Mouse (Mus musculus) adrenal gland, adult (tissue): ENCODE results near the gene Fam114a1.

Experiments used
- DNase-seq, 2 experiments: peaks; one replicate each; pipeline ENCODE4 v3.0.0; 2022 to 2023; ENCODE audit warnings: low spot score in 1 of 2; ENCODE audit not compliant: inconsistent age in 2 of 2

The Fam114a1 gene

DNA sequence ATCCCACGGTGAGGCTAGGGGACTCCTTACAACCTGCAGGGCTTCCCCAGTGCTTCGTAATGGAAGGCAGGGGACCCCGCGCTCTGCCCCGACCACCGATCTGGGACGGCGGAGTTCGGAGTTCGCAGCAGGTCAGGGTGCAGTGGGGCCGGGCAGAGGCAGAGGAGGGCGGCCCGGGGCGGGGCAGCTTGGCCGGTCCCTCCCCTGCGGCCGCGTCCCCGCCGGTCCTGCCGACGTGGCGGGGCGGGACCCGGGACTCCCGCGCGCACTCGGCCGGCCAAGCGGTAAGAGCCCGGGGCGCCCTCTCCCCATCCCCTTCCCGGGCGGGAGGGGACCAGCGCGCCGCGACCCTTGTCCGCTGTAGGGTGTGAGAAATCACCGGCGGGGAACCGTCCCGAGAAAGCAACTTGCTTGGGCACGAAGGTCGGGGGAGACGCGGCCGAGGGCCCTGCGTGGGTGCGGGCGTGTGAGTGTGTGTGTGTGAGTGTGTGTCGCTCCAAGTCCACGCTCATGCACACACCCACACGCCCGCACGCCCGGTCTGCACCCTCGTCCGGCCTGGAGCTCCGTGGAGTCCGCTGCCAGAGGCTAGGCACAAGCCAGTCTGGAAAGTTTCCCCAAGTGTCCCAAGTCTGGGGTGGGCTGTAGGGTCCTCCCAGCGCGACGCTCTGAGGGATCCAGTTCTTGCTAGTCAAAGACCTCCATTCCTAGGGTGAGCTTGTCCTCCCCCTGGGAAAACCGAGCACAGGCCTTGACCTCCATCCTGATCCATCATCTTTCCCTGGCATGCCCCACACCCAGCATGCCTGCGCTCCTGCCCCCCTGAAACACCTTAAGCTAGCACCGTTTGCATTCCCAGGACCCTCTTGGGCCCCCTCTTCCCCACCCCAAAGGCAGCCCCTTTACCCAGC, at the start of gene Fam114a1:
Gene Fam114a1 (plus strand): TSS at position 211 of the 911 bp plus-strand sequence.
- DNase-seq, result peak; percentile 87 to 95

- no peak for DNase-seq
Observed at GRCm38 (mm10) chr5:64922891-64923381, 46.9 kb upstream of the Fam114a1 start.

DNA sequence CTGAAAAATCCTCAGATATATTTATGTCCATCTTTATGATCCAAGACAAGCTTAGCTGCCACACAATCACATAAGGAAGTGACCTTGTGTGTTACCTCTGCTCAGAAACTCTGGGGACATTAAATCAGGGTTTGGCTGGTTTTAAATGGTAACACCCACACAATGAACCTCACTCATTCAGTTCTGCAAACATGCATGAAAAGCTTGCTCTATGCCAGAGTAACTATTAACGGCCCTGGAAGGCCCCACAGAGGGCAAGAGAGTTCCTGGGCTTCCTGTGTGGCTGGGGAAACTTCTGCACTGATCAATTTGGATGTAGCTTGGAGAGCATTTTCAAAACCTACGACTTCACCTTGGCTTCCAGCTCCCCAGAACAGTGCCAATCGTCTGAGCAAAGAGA, 37.7 kb upstream of the Fam114a1 start:
- no peak for DNase-seq

GRCm38 (mm10) chr5:64932775-64933174, 37.1 kb upstream of the Fam114a1 start:
- DNase-seq, result no peak

GRCm38 (mm10) chr5:64951486-64951885, 18.4 kb upstream of the Fam114a1 start:
- no peak for DNase-seq

GRCm38 (mm10) chr5:64954931-64955330, 14.9 kb upstream of the Fam114a1 start:
- DNase-seq, result no peak

GRCm38 (mm10) chr5:64958991-64959842, 10.7 kb upstream of the Fam114a1 start:
- DNase-seq, result peak in 1 of 2 experiments; percentile 44

DNA sequence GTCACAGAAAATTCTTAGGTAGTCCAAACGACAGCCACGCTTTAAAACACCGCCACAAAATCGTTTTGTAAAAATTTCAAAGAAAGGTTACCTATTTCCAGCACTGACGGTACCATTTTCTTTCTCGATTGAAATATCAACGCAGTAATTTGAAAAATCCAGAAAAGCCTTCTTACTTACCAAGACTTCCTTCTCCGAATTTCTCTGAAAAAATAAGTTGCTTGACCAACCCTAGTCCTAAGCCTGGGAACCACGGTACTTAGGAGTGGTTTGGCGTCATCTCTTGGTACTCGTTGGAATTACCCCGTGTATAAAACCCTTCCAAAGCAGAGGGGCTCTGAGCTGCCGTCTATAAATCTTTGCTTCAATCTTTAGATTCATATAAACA, 10.0 kb upstream of the Fam114a1 start, which contains the start of gene Tlr6:
Gene Tlr6 (minus strand): TSS at position 255 of the 388 bp plus-strand sequence.
- DNase-seq, result peak; percentile 39 to 80

DNA sequence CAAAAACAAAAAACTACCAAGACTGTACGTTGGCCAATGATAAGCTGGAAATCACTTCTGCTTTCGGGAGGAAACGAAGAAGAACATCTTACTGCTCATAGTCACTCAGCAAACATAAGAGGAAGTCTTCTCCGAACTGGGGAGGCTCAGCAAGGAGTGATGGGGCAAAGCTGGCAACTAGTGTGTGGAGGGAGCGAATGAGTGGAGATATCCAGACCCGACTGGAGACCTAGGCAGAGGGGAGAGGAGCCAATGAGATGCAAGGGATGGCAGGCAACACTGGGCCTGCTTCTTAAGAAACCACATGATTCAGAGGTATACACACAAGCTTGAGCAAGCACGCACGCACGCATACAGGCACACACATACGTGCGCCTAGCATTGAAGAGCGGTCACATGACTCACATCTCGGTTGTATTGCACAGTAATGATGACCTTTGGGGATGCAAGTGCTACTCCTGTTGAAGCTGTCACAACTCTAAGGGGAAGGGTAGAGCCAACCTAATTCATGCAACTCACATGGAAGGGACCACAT, 8.9 kb upstream of the Fam114a1 start:
- DNase-seq, result peak in 1 of 2 experiments; percentile 32

GRCm38 (mm10) chr5:64963271-64963670, 6.6 kb upstream of the Fam114a1 start:
- DNase-seq, result no peak

GRCm38 (mm10) chr5:64963735-64964134, 6.1 kb upstream of the Fam114a1 start:
- no peak for DNase-seq

DNA sequence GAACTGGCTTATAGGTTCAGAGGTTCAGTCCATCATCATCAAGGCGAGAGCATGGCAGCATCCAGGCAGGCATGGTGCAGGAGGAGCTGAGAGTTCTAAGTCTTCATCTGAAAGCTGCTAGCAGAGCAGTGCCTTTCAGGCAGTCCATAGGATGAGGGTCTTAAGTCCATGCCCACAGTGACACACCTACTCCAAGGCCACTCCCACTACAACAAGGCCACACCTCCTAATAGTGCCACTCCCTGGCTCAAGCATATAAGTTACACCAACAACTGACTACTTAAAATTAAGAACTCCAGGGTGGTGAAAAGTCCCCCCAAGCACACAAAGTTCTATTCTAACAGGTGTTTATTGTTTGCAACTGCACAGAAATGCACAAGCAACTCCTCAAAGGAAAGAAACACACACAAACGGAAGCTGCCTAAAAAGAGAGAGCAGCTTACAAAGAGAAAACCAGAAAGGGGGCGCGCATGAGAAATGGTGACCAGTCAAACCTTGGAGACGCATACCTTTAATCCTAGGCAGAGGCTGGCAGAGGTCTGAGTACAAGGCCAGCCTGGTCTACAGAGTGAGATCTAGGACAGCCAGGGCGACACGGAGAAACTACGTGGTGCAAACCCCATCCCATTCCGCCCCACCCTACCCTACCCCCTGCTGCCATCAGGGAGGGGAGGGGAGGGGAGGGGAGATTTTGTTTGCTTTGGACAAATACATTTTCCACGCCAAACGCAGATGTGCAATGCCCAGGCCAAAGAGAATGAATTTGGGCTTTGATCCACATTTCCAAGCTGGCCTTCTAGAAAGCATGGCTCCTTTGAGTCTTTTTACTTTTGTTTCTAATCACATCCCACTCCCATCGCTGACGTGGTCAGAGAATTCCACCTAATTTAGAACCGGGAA, 660 bp upstream of the Fam114a1 start:
- DNase-seq, result peak; percentile 38 to 73

DNA sequence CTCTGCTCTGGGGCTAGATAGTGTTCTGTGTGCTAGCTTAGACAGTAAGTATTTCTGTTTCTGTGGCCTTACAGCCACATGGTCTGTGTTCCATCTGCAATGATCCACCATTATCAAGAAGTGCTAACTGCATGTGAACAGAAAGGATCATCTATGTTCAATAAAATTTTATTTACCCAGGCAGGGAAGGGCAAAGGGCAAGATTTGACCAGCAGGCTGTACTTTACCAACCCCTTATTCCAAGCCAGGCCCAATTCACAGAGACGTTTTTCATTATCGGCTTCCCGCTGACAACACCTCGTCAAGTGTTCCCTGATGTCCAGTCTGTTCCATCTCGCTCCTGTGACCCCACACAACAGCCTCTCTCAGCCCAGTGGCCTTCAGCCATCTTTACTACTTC, 5.2 kb downstream of the Fam114a1 start:
- no peak for DNase-seq

DNA sequence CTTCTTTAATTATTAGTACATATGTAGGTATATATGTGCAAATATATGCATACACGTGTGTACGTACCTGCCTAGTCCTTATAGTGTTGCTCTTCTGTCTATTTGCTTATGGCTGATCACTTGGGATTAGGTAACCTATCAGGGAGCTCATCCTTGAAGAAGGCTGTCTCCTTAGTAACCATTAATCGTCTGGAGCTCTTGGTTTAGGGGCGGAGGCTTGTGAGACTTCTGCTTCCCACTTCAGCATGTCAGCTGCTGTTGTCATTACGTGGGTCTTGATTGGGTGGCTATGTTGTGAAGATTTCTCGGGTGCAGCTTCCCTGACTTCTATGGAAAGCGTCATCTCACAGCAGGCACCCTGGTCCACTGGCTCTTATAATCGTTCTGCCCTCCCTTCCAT, 7.3 kb downstream of the Fam114a1 start:
- DNase-seq, result no peak

- peak in 1 of 2 experiments; percentile 43 for DNase-seq
Observed at GRCm38 (mm10) chr5:64985971-64986370, 16.1 kb downstream of the Fam114a1 start.

DNA sequence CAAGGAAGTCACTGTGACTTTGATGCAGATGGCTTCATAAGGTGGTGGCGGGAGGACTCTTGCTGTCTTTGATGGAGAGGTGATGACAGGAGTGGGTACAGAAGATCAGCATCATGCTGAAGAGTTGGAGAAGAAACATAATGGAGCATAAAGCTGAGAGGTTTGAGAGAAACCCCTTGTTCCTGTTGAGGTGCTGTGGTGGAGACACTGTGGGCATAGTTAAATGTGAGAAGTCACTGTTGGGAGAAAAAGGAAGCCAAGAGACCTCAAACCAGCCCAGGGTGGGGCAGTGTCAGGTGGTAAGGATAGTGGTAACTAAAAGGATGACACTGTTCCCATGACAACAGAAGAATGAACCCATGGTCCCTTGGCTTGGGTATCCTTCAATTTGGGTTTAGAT, 20.1 kb downstream of the Fam114a1 start:
- DNase-seq, result no peak

- DNase-seq, result peak in 1 of 2 experiments; percentile 41
Observed at GRCm38 (mm10) chr5:64992540-64992939, 22.7 kb downstream of the Fam114a1 start.

DNA sequence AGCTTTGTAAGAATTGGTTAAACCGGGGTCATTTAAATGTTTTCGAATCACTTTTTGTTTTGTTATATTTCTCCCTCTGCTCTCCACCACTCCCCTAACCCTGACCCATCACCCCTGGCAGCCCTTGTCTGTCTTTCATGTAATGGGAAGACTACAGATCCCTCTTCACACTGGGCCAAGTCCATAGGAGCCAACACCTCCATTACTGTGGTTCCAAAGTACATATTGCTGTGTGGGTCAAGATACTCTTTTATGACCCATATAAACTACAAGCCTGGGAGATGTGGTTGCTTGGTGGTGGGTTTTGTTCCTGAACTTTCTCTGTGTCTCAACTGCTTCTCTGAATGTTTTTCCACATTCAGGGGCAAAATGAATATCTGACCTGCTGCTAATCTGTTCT, 25.5 kb downstream of the Fam114a1 start:
- no peak for DNase-seq

- peak in 1 of 2 experiments; percentile 75 for DNase-seq
Observed at GRCm38 (mm10) chr5:65002940-65003824, 33.3 kb downstream of the Fam114a1 start.
